Mouse (Mus musculus) intestine, embryonic 14.5 days (tissue): ENCODE measurements around the gene Spryd4. TPM values are rescaled to one million over a fixed set of nuclear protein-coding genes. Genes with fewer than 3 reads are reported as not detected.
"Not testable (repeated sequence)": the region's sequence is repeated elsewhere in the genome, so short reads cannot be mapped to it uniquely, and the experiment has no call there.

Experiments used
- ATAC-seq: fragments of 200-750 bp; cut with Nextera tagmentation; replicated peaks from 2 replicates; pipeline ENCODE4 v1.8.0; 2017; ENCODE audit warnings: low read depth, moderate number of reproducible peaks, moderate TSS enrichment, moderate library complexity; ENCODE audit not compliant: low FRiP score, low TSS enrichment
- DNase-seq: peaks from one replicate; pipeline ENCODE4 v3.0.0-alpha.2; 2018; ENCODE audit warnings: low spot score
- H3K27ac ChIP-seq: fragments of 300-500 bp; sonication (generic); 2 replicates; pipeline ENCODE4 v1.5.1; 2014; ENCODE audit warnings: low read depth, mild to moderate bottlenecking, control low read depth
- H3K27me3 ChIP-seq: fragments of 300-500 bp; sonication (generic); replicated peaks from 2 replicates; pipeline ENCODE4 v1.6.1; 2014; ENCODE audit warnings: low read length, control low read depth; ENCODE audit not compliant: control insufficient read depth, insufficient read depth
- H3K36me3 ChIP-seq: fragments of 300-500 bp; sonication (generic); 2 replicates; pipeline ENCODE4 v1.6.1; 2014; ENCODE audit warnings: low read length, control low read depth; ENCODE audit not compliant: control insufficient read depth, insufficient read depth
- H3K4me1 ChIP-seq: fragments of 300-500 bp; sonication (generic); replicated peaks from 2 replicates; pipeline ENCODE4 v1.6.1; 2014; ENCODE audit warnings: low read length, control low read depth, mixed read lengths; ENCODE audit not compliant: control insufficient read depth, insufficient read depth
- H3K4me2 ChIP-seq: fragments of 300-500 bp; sonication (generic); 2 replicates; pipeline ENCODE4 v1.6.1; 2014; ENCODE audit warnings: low read length
- H3K4me3 ChIP-seq: fragments of 300-500 bp; sonication (generic); 2 replicates; pipeline ENCODE4 v1.5.1; 2014; ENCODE audit warnings: low read depth, low read length, control low read depth, mixed read lengths
- H3K9ac ChIP-seq: fragments of 300-500 bp; sonication (generic); 2 replicates; pipeline ENCODE4 v1.6.1; 2014; ENCODE audit warnings: mild to moderate bottlenecking, low read length
- H3K9me3 ChIP-seq: fragments of 300-500 bp; sonication (generic); 2 replicates; pipeline ENCODE4 v1.6.1; 2016; ENCODE audit warnings: low read length, control low read depth; ENCODE audit not compliant: control insufficient read depth
- WGBS: fragments of 180-500 bp; shearing (Covaris S2); extraction: QIAGEN DNeasy Blood & Tissue Kit; methylation state at CpG from one replicate; pipeline ENCODE4 v1.1.7; 2014; 5-methylcytosine and 5-hydroxymethylcytosine counted together
- polyA plus RNA-seq: library from polyadenylated mRNA; unstranded; fragments of >200 nt; fragmentation: Nextera tagmentation; extraction: Ambion mirVana; gene quantifications from 2 replicates; pipeline ENCODE4 v1.2.1, GENCODE M21; 2014

Spryd4 gene
- polyA plus RNA-seq, 1 experiment from 2014 or later = 37.2 TPM

DNA sequence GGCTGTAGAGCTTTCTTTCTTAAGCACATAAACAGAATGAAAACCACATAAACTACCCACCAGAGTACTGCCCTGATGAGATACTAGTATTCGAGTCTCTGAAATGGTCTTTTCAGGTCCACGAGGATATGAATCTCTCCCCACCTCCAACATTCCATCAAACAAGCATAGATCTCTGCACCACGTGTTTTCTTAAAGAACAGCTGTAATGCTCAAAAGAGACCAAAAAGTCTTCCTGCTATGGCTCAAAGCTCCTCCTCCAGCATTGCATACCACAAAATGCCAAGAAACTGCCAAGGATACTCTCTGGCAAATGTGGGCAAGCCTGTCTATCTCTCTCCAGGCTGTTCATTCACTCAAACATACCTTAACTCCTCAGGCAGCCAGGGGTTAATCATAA, 36.3 kb downstream of the Spryd4 start:
- Histone ChIP-seq H3K4me2 (peak overlapping the region; percentile 74), H3K4me3 (peak overlapping the region; percentile 81), H3K9ac (peak overlapping the region; percentile 59), H3K36me3 (no peaks in the 10 kb centered on the region), H3K27me3 (no peaks in the 10 kb centered on the region), H3K4me1 (peaks cover 31% of the 10 kb centered on the region), H3K27ac (peak overlapping the region; percentile 83), H3K9me3 (no peaks in the 10 kb centered on the region)
- 6% methylated on average over 3 of the region's 3 CpGs for WGBS
- DNase-seq (no peak), ATAC-seq (no peak)

- H3K4me3 ChIP-seq, H3K9me3 ChIP-seq, H3K36me3 ChIP-seq, H3K4me2 ChIP-seq, DNase-seq, H3K27me3 ChIP-seq, ATAC-seq, H3K9ac ChIP-seq, H3K27ac ChIP-seq: not testable (repeated sequence)
- WGBS = 98% methylated on average over 9 of the region's 10 CpGs
- H3K4me1 ChIP-seq = peaks cover 21% of the 10 kb centered on the region; the same call in 1 of the 2 replicates
Observed at GRCm38 (mm10) chr10:128171348-128171747, 40.3 kb downstream of the Spryd4 start.

GRCm38 (mm10) chr10:128167091-128167490, 44.5 kb downstream of the Spryd4 start:
- H3K36me3 ChIP-seq = no peaks in the 10 kb centered on the region
- no peak overlapping the region for H3K9ac ChIP-seq
- 28% methylated on average over 6 of the region's 6 CpGs for WGBS
- H3K4me3 ChIP-seq = no peak overlapping the region
- no peak for DNase-seq
- no peak overlapping the region; the same call in 1 of the 2 replicates for H3K27ac ChIP-seq
- no peak for ATAC-seq
- H3K9me3 ChIP-seq = no peaks in the 10 kb centered on the region
- 0 out of 2 replicates have a peak, but pooled peaks cover 4% of the 10 kb centered on the region for H3K4me1 ChIP-seq
- no peak overlapping the region for H3K4me2 ChIP-seq
- no peaks in the 10 kb centered on the region for H3K27me3 ChIP-seq

GRCm38 (mm10) chr10:128165726-128166125, 45.9 kb downstream of the Spryd4 start:
- DNase-seq, H3K9me3 ChIP-seq, H3K27me3 ChIP-seq, ATAC-seq, H3K9ac ChIP-seq, H3K4me3 ChIP-seq, H3K36me3 ChIP-seq, H3K27ac ChIP-seq, H3K4me1 ChIP-seq, H3K4me2 ChIP-seq: not testable (repeated sequence)
- WGBS = 65% methylated on average over 2 of the region's 3 CpGs

Other genes starting within 250 kb of the Spryd4 start
- not detected in 2 replicates for gene Hsd17b6, start 204.2 kb downstream of the Spryd4 start, polyA plus RNA-seq
- gene Prim1, start 196.6 kb downstream of the Spryd4 start, polyA plus RNA-seq = 85.8 and 89.1 TPM in 2 replicates
- gene Naca, start 176.2 kb downstream of the Spryd4 start, polyA plus RNA-seq = 929 and 986 TPM in 2 replicates
- gene Ptges3, start 152.9 kb downstream of the Spryd4 start, polyA plus RNA-seq = 465 and 489 TPM in 2 replicates
- 2,618 and 2,654 TPM in 2 replicates for gene Atp5b, start 128.5 kb downstream of the Spryd4 start, polyA plus RNA-seq
- 23.7 and 26.2 TPM in 2 replicates for gene Baz2a, start 120.2 kb downstream of the Spryd4 start, polyA plus RNA-seq
- 25.3 and 31.0 TPM in 2 replicates for gene Rbms2, start 31.5 kb downstream of the Spryd4 start, polyA plus RNA-seq
- 1.7 TPM in 2 replicates for gene Gls2, start 17.4 kb downstream of the Spryd4 start, polyA plus RNA-seq
- not detected in 2 replicates for gene Mip, start 14.0 kb upstream of the Spryd4 start, polyA plus RNA-seq
- 58.1 and 59.5 TPM in 2 replicates for gene Timeless, start 20.3 kb upstream of the Spryd4 start, polyA plus RNA-seq
- 0.30 TPM in 2 replicates for gene Apon, start 42.3 kb upstream of the Spryd4 start, polyA plus RNA-seq
- 0.15 TPM in 1 of 2 replicates, not detected in the other for gene Apof, start 56.9 kb upstream of the Spryd4 start, polyA plus RNA-seq
- 12.0 and 12.8 TPM in 2 replicates for gene Stat2, start 58.8 kb upstream of the Spryd4 start, polyA plus RNA-seq
- 0.77 TPM in 2 replicates for gene Il23a, start 86.9 kb upstream of the Spryd4 start, polyA plus RNA-seq
- gene Pan2, start 91.5 kb upstream of the Spryd4 start, polyA plus RNA-seq = 32.7 and 35.0 TPM in 2 replicates
- gene Cnpy2, start 110.7 kb upstream of the Spryd4 start, polyA plus RNA-seq = 308 and 317 TPM in 2 replicates
- 244 and 254 TPM in 2 replicates for gene Cs, start 125.9 kb upstream of the Spryd4 start, polyA plus RNA-seq
- 11.0 and 15.7 TPM in 2 replicates for gene Coq10a, start 157.2 kb upstream of the Spryd4 start, polyA plus RNA-seq
- gene Ankrd52, start 165.3 kb upstream of the Spryd4 start, polyA plus RNA-seq = 12.1 and 13.3 TPM in 2 replicates
- gene Slc39a5, start 189.4 kb upstream of the Spryd4 start, polyA plus RNA-seq = 47.6 and 56.7 TPM in 2 replicates
- gene Nabp2, start 199.7 kb upstream of the Spryd4 start, polyA plus RNA-seq = 94.7 and 99.1 TPM in 2 replicates
- 30.5 and 36.0 TPM in 2 replicates for gene Rnf41, start 199.8 kb upstream of the Spryd4 start, polyA plus RNA-seq
- gene Smarcc2, start 247.4 kb upstream of the Spryd4 start, polyA plus RNA-seq = 71.9 and 82.2 TPM in 2 replicates